Mouse (Mus musculus) myocyte (in vitro differentiated cells): ENCODE data around the gene Pdzd2.

ENCODE experiments used
- E2F4 ChIP-seq: IDR thresholded peaks from one replicate; pipeline ENCODE4 v1.6.1; 2011; ENCODE audit warnings: mild to moderate bottlenecking, control low read depth, moderate library complexity; ENCODE audit not compliant: insufficient read depth
- MAX ChIP-seq: IDR thresholded peaks from one replicate; pipeline ENCODE4 v1.6.1; 2011; ENCODE audit warnings: low read depth, mild to moderate bottlenecking, control low read depth
- POLR2A ChIP-seq: IDR thresholded peaks from one replicate; pipeline ENCODE4 v1.6.1; 2011; ENCODE audit warnings: low read depth, mild to moderate bottlenecking, control low read depth, moderate library complexity; ENCODE audit not compliant: insufficient read length
- POLR2AphosphoS2 ChIP-seq: IDR thresholded peaks from one replicate; pipeline ENCODE4 v1.6.1; 2011; ENCODE audit warnings: low read depth, control low read depth; ENCODE audit not compliant: insufficient read length
- SRF ChIP-seq: IDR thresholded peaks from one replicate; pipeline ENCODE4 v1.6.1; 2011; ENCODE audit warnings: low read depth; ENCODE audit not compliant: control insufficient read depth, insufficient read length
- TCF12 ChIP-seq: IDR thresholded peaks from one replicate; pipeline ENCODE4 v1.6.1; 2011; ENCODE audit warnings: mild to moderate bottlenecking, control low read depth; ENCODE audit not compliant: poor library complexity, insufficient read depth, severe bottlenecking
- USF1 ChIP-seq: IDR thresholded peaks from one replicate; pipeline ENCODE4 v1.6.1; 2011; ENCODE audit warnings: low read depth, mild to moderate bottlenecking, control low read depth, moderate library complexity

- TF ChIP-seq POLR2A (no peak), USF1 (no peak), E2F4 (no peak), POLR2AphosphoS2 (no peak), MAX (no peak), TCF12 (no peak), SRF (no peak)
These were observed 23.4 kb upstream of the Pdzd2 start for GRCm38 (mm10) chr15:12763147-12763546.
